Mouse (Mus musculus): ENCODE results near the gene Cd40lg. TPM values are rescaled to one million over a fixed set of nuclear protein-coding genes. Genes with fewer than 3 reads are reported as not detected.

Gene Cd40lg
- polyA plus RNA-seq (2012; rRNA removed) = not detected in 2 replicates

DNA sequence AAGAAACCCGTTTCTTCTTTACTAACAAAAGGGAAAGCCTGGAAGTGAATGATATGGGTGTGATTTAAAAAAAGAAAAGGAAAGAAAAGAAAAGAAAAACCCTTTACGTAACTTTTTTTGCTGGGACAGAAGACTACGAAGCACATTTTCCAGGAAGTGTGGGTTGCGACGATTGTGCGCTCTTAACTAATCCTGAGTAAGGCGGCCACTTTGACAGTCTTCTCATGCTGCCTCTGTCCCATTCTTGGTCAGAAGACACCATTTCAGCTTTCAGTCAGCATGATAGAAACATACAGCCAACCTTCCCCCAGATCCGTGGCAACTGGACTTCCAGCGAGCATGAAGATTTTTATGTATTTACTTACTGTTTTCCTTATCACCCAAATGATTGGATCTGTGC lies at the start of gene Cd40lg:
Gene Cd40lg, plus strand, starts transcription at position 268 of the 400 bp plus-strand sequence.

Other genes starting within 250 kb of the Cd40lg start
- 0.09 and 0.10 TPM in 2 replicates for gene Brs3, start 169.1 kb upstream of the Cd40lg start, polyA plus RNA-seq (2012; rRNA removed)
- gene Htatsf1, start 158.6 kb upstream of the Cd40lg start, polyA plus RNA-seq (2012; rRNA removed) = 48.6 and 50.9 TPM in 2 replicates
- 0.06 TPM in 1 of 2 replicates, not detected in the other for gene Vgll1, start 124.0 kb upstream of the Cd40lg start, polyA plus RNA-seq (2012; rRNA removed)
- 11.4 and 14.3 TPM in 2 replicates for gene Arhgef6, start 126.6 kb downstream of the Cd40lg start, polyA plus RNA-seq (2012; rRNA removed)
- gene Rbmx, start 180.9 kb downstream of the Cd40lg start, polyA plus RNA-seq (2012; rRNA removed) = 258 and 298 TPM in 2 replicates
- gene Gm364, start 197.0 kb downstream of the Cd40lg start, polyA plus RNA-seq (2012; rRNA removed) = not detected in 2 replicates